Comparison of ENCODE assay signal across 8 mouse cellular contexts in the genomic region with DNA sequence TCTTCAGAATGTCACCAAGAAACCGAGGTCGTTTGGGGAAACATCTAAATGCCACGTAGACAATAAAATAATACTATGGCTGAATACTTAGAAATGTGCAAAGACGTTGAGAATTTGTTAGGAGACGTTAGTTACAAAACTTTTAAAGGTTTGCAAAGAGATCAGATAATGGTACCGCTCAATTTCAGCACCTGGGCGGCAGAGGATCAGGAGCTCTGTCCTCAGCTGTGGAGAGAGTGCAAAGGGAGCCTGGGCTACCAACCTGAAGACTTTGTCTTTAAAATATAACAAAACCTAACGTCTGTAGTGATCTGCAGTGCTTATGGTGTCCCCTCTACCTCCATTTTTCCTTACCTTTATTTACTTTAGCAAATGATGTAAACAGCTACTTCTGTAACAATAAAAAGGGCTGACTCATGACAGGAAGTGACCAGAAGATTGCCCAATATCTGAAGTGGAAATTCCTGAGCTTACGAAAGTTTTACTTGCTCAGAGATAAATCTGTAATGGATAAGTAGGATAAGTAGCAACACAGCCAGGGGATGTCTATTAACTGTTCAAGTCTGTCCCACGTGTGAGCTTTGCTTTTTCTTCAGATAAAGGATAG. TPM values are rescaled to one million over a fixed set of nuclear protein-coding genes. Genes with fewer than 3 reads are reported as not detected.
DNase-seq lines count a peak whose midpoint lies in the region; ATAC-seq and TF ChIP-seq lines count a peak whose summit lies in the region.

No protein-coding gene starts in this region.

- no peak for ATAC-seq in forebrain, embryonic 13.5 days
- ATAC-seq in intestine, embryonic 16.5 days, result peak; percentile 54
- ATAC-seq in lung, postnatal 0 days, result peak; percentile 56
- ATAC-seq in stomach, embryonic 16.5 days (ENCODE audit: insufficient read depth, low FRiP score), result no peak

- peaks cover 16% of the 10 kb centered on the region for H3K4me1 ChIP-seq in forebrain, embryonic 13.5 days
- peaks cover 2% of the 10 kb centered on the region; the same call in 1 of the 2 replicates for H3K4me1 ChIP-seq in intestine, embryonic 16.5 days (ENCODE audit: control insufficient read depth, insufficient read depth, low read length)
- H3K4me1 ChIP-seq in lung, postnatal 0 days (ENCODE audit: insufficient read depth, low read depth, low read length), result peaks cover 11% of the 10 kb centered on the region; the same call in 1 of the 2 replicates
- peaks cover 18% of the 10 kb centered on the region for H3K4me1 ChIP-seq in stomach, embryonic 16.5 days (ENCODE audit: control insufficient read depth, insufficient read depth, low read length)

- no peaks in the 10 kb centered on the region for H3K9me3 ChIP-seq in forebrain, embryonic 13.5 days (replicated peaks)
- no peaks in the 10 kb centered on the region for H3K9me3 ChIP-seq in intestine, embryonic 16.5 days (ENCODE audit: control insufficient read depth, low read length)
- no peaks in the 10 kb centered on the region for H3K9me3 ChIP-seq in lung, postnatal 0 days (ENCODE audit: low read length)
- H3K9me3 ChIP-seq in stomach, embryonic 16.5 days (replicated peaks; ENCODE audit: control insufficient read depth, low read length), result no peaks in the 10 kb centered on the region

- peak; percentile 94 for TF ChIP-seq EP300 in lung, postnatal 0 days (IDR thresholded peaks at IDR 0.05)

- no peak overlapping the region for H3K27ac ChIP-seq in forebrain, embryonic 13.5 days
- H3K27ac ChIP-seq in intestine, embryonic 16.5 days (ENCODE audit: low read length), result peak overlapping the region; percentile 93
- H3K27ac ChIP-seq in lung, postnatal 0 days (ENCODE audit: low read length), result peak overlapping the region; percentile 95
- peak overlapping the region; percentile 91 for H3K27ac ChIP-seq in stomach, embryonic 16.5 days (ENCODE audit: low read length)

- 20% methylated on average over 10 of the region's 10 CpGs for WGBS in forebrain, embryonic 13.5 days
- 11% methylated on average over 10 of the region's 10 CpGs for WGBS in intestine, embryonic 16.5 days
- WGBS in lung, postnatal 0 days, result 6% methylated on average over 10 of the region's 10 CpGs
- WGBS in stomach, embryonic 16.5 days, result 12% methylated on average over 10 of the region's 10 CpGs

- intact Hi-C loops in left cerebral cortex, postnatal 14 days (cut with DNase I), result no loop called here

- peak overlapping the region; percentile 69 for H3K4me2 ChIP-seq in forebrain, embryonic 13.5 days
- H3K4me2 ChIP-seq in intestine, embryonic 16.5 days (ENCODE audit: low read depth, low read length), result peak overlapping the region; percentile 50
- peak overlapping the region; percentile 65 for H3K4me2 ChIP-seq in lung, postnatal 0 days (replicated peaks; ENCODE audit: low read depth, low read length)
- peak overlapping the region; percentile 73 for H3K4me2 ChIP-seq in stomach, embryonic 16.5 days (ENCODE audit: low read depth, low read length)

- DNase-seq in cerebellum, adult 18-20 months, result peak; percentile 14 to 39
- no peak for DNase-seq in cerebellum, adult 9-11 months
- peak; percentile 62 for DNase-seq in NIH3T3 (ENCODE audit: low read depth)
- DNase-seq in lung, postnatal 0 days (ENCODE audit: low spot score), result peak; percentile 92
- no peak for DNase-seq in left cerebral cortex, postnatal 14 days (ENCODE audit: low spot score in 2 of 2)

- peak overlapping the region; percentile 54 for H3K4me3 ChIP-seq in forebrain, embryonic 13.5 days
- peak overlapping the region; percentile 52 for H3K4me3 ChIP-seq in intestine, embryonic 16.5 days (ENCODE audit: low read length)
- H3K4me3 ChIP-seq in lung, postnatal 0 days (ENCODE audit: low read depth, low read length), result peak overlapping the region; percentile 53
- peak overlapping the region; percentile 65 for H3K4me3 ChIP-seq in stomach, embryonic 16.5 days (replicated peaks; ENCODE audit: low read length)

- H3K9ac ChIP-seq in forebrain, embryonic 13.5 days, result peak overlapping the region; percentile 73
- H3K9ac ChIP-seq in intestine, embryonic 16.5 days (ENCODE audit: low read depth, low read length), result peak overlapping the region; percentile 69
- peak overlapping the region; percentile 51 for H3K9ac ChIP-seq in lung, postnatal 0 days (replicated peaks; ENCODE audit: low read depth)
- H3K9ac ChIP-seq in stomach, embryonic 16.5 days (ENCODE audit: low read length), result peak overlapping the region; percentile 87

- no peaks in the 10 kb centered on the region for H3K36me3 ChIP-seq in forebrain, embryonic 13.5 days (ENCODE audit: poor library complexity, severe bottlenecking)
- no peaks in the 10 kb centered on the region for H3K36me3 ChIP-seq in intestine, embryonic 16.5 days (ENCODE audit: control insufficient read depth, insufficient read depth, low read length)
- H3K36me3 ChIP-seq in lung, postnatal 0 days (ENCODE audit: insufficient read depth, low read length), result no peaks in the 10 kb centered on the region
- H3K36me3 ChIP-seq in stomach, embryonic 16.5 days (ENCODE audit: control insufficient read depth, insufficient read depth, low read length), result no peaks in the 10 kb centered on the region

- TF ChIP-seq CTCF in lung, postnatal 0 days (IDR thresholded peaks at IDR 0.05), result no peak

- H3K27me3 ChIP-seq in forebrain, embryonic 13.5 days, result no peaks in the 10 kb centered on the region
- H3K27me3 ChIP-seq in intestine, embryonic 16.5 days (replicated peaks; ENCODE audit: control insufficient read depth, insufficient read depth, low read length), result no peaks in the 10 kb centered on the region
- H3K27me3 ChIP-seq in lung, postnatal 0 days (replicated peaks; ENCODE audit: insufficient read depth, low read length), result no peaks in the 10 kb centered on the region
- H3K27me3 ChIP-seq in stomach, embryonic 16.5 days (ENCODE audit: control insufficient read depth, insufficient read depth, low read length), result no peaks in the 10 kb centered on the region

RNA-seq across cellular contexts. Expression of a gene that starts 5.4 kb away (rescaled TPM):
- polyA plus RNA-seq in forebrain, embryonic 13.5 days (2015; fragmentation: Nextera tagmentation; extraction: Ambion mirVana), result 26.9 and 30.6 TPM in 2 replicates
- 37.2 and 37.4 TPM in 2 replicates for polyA plus RNA-seq in intestine, embryonic 16.5 days (2015; fragmentation: Nextera tagmentation; extraction: Ambion mirVana)
- 39.0 and 45.3 TPM in 2 replicates for polyA plus RNA-seq in lung, postnatal 0 days (2015; fragmentation: Nextera tagmentation; extraction: Ambion mirVana)
- polyA plus RNA-seq in stomach, embryonic 16.5 days (2015; fragmentation: Nextera tagmentation; extraction: Ambion mirVana), result 40.8 and 44.9 TPM in 2 replicates
- total RNA-seq in left cerebral cortex, postnatal 14 days (2021), result 10 to 100 TPM; 32.9 to 33.5 TPM

RNA-seq across cellular contexts. Expression of a gene that starts 5.9 kb away (rescaled TPM):
- 1.6 and 2.1 TPM in 2 replicates for polyA plus RNA-seq in forebrain, embryonic 13.5 days (2015; fragmentation: Nextera tagmentation; extraction: Ambion mirVana)
- polyA plus RNA-seq in intestine, embryonic 16.5 days (2015; fragmentation: Nextera tagmentation; extraction: Ambion mirVana), result 3.7 and 4.7 TPM in 2 replicates
- polyA plus RNA-seq in lung, postnatal 0 days (2015; fragmentation: Nextera tagmentation; extraction: Ambion mirVana), result 1.7 and 2.8 TPM in 2 replicates
- polyA plus RNA-seq in stomach, embryonic 16.5 days (2015; fragmentation: Nextera tagmentation; extraction: Ambion mirVana), result 4.2 and 4.3 TPM in 2 replicates
- 10 to 100 TPM in 1 of 2 experiments, 1 to 10 TPM in 1; 9.2 to 10.7 TPM for total RNA-seq in left cerebral cortex, postnatal 14 days (2021)

Comparison
In these comparisons a context has a peak if more than half of its experiments do, and no peak if none do; other contexts are left out.
1. DNase-seq: peak in cerebellum, adult 18-20 months (2 of 2), NIH3T3 (single experiment) and lung, postnatal 0 days (single experiment); none in cerebellum, adult 9-11 months (single experiment) and left cerebral cortex, postnatal 14 days (0 of 2).
2. ATAC-seq: peak in intestine, embryonic 16.5 days (single experiment) and lung, postnatal 0 days (single experiment); none in forebrain, embryonic 13.5 days (single experiment) and stomach, embryonic 16.5 days (single experiment).
3. Peak in every context shown above with its lines, with median percentiles within 50 percentile points of each other: H3K4me2 ChIP-seq, H3K4me3 ChIP-seq and H3K9ac ChIP-seq.